Mouse (Mus musculus): Measurements from ENCODE around the gene Ggps1. TPM values are rescaled to one million over a fixed set of nuclear protein-coding genes. Genes with fewer than 3 reads are reported as not detected.

Gene Ggps1
- polyA plus RNA-seq, 1 experiment from 2014 or later = 72.8 TPM

DNA sequence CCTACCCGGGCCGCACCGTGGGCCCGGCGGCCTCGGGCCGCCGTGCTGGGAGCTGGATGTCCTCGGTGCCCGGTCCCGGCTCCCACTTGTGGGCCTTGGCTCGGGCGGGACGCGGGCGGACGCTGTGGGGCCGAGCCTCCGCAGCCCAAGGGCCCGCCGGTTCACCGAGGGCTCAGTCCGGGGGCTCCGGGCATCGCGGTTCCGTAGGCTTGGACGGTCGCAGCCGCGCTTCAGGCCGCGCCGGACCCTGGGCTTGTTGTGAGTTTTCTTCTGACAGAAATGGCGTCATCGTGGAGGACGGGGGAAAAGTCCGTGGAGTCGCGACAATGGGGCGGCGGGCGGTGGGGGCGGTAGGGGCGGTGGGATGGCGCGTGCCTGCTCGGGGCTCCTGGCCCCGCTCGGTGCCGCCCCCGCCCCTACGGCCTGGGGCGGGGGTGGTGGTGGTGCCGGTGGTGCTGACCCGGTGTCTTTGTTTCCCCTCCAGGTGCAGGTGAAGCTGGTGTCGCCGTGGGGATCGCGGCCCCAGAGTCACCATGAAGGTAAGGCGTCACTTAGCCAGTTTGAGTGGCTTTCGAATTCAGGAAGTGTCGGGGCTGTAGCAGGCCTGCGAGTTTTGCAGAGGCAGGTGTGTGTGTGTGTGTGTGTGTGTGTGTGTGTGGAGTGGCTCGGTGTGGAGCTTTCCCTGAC is 1.2 kb upstream of the Ggps1 start:
- H3K36me3 ChIP-seq = 0 out of 2 replicates have a peak, but pooled peaks cover 2% of the 10 kb centered on the region
- ATAC-seq = no peak
- no peaks in the 10 kb centered on the region for H3K9me3 ChIP-seq
- under 1% methylated on average over 49 of the region's 65 CpGs for WGBS
- no peaks in the 10 kb centered on the region for H3K27me3 ChIP-seq
- peak overlapping the region; percentile 98 for H3K9ac ChIP-seq (replicated peaks)
- H3K4me3 ChIP-seq (replicated peaks) = peak overlapping the region; percentile 99
- H3K4me1 ChIP-seq (replicated peaks) = peaks cover 57% of the 10 kb centered on the region
- H3K27ac ChIP-seq = peak overlapping the region; percentile 98
- H3K4me2 ChIP-seq (replicated peaks) = peak overlapping the region; percentile 80

GRCm38 (mm10) chr13:14063942-14064271 is 619 bp upstream of the Ggps1 start:
- Histone ChIP-seq H3K27me3 (no peaks in the 10 kb centered on the region), H3K9me3 (no peaks in the 10 kb centered on the region), H3K4me2 (replicated peaks) (peak overlapping the region; percentile 80), H3K9ac (replicated peaks) (peak overlapping the region; percentile 98), H3K4me1 (replicated peaks) (peaks cover 57% of the 10 kb centered on the region), H3K4me3 (replicated peaks) (peak overlapping the region; percentile 99), H3K27ac (peak overlapping the region; percentile 98), H3K36me3 (no peaks in the 10 kb centered on the region)
- 0% methylated on average over 21 of the region's 31 CpGs for WGBS
- ATAC-seq = peak; percentile 53

GRCm38 (mm10) chr13:14062209-14063012 is 877 bp downstream of the Ggps1 start:
- peaks cover 44% of the 10 kb centered on the region for H3K4me1 ChIP-seq (replicated peaks)
- WGBS = 6% methylated on average over 11 of the region's 11 CpGs
- H3K4me2 ChIP-seq (replicated peaks) = peak overlapping the region; percentile 80
- peak overlapping the region; percentile 87 for H3K9ac ChIP-seq (replicated peaks)
- H3K27ac ChIP-seq = peak overlapping the region; percentile 94
- H3K4me3 ChIP-seq (replicated peaks) = peak overlapping the region; percentile 99
- no peaks in the 10 kb centered on the region for H3K27me3 ChIP-seq
- ATAC-seq = no peak
- H3K36me3 ChIP-seq = peaks cover under 1% of the 10 kb centered on the region; the same call in 1 of the 2 replicates
- H3K9me3 ChIP-seq = no peaks in the 10 kb centered on the region

GRCm38 (mm10) chr13:14059582-14059981 is 3.7 kb downstream of the Ggps1 start:
- no peak overlapping the region for H3K9ac ChIP-seq (replicated peaks)
- no peak for ATAC-seq
- peaks cover 23% of the 10 kb centered on the region for H3K36me3 ChIP-seq
- no peak overlapping the region for H3K4me3 ChIP-seq (replicated peaks)
- H3K27ac ChIP-seq = no peak overlapping the region
- H3K27me3 ChIP-seq = no peaks in the 10 kb centered on the region
- no peak overlapping the region for H3K4me2 ChIP-seq (replicated peaks)
- H3K4me1 ChIP-seq (replicated peaks) = peaks cover 23% of the 10 kb centered on the region
- H3K9me3 ChIP-seq = no peaks in the 10 kb centered on the region

GRCm38 (mm10) chr13:14056801-14057200 is 6.5 kb downstream of the Ggps1 start:
- Histone ChIP-seq H3K4me3 (replicated peaks) (no peak overlapping the region), H3K4me2 (replicated peaks) (no peak overlapping the region), H3K9me3 (no peaks in the 10 kb centered on the region), H3K27ac (no peak overlapping the region), H3K9ac (replicated peaks) (no peak overlapping the region), H3K4me1 (replicated peaks) (peaks cover 16% of the 10 kb centered on the region), H3K36me3 (peaks cover 51% of the 10 kb centered on the region), H3K27me3 (no peaks in the 10 kb centered on the region)
- ATAC-seq = no peak
- WGBS = 87% methylated on average over 3 of the region's 3 CpGs

DNA sequence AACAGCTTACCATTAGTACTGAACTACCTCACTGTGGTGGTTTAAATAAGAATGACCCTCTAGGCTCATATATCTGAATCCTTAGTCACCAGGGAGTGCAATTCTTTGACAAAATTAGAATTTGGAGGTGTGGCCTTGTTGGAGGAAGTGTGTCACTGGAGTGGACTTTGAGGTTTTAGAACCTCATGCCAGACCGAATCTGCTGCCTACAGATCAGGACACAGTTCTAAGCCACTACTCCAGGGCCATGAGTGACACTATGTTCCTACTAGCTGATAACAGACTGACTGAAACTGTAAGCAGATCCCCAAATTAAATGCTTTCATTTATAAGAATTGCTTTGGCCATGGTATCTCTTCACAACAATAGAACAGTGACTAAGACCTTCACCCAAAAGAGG is 13.4 kb downstream of the Ggps1 start:
- no peaks in the 10 kb centered on the region for H3K9me3 ChIP-seq
- H3K4me3 ChIP-seq (replicated peaks) = no peak overlapping the region
- WGBS = 100% methylated on average over 1 of the region's 1 CpGs
- no peaks in the 10 kb centered on the region for H3K27me3 ChIP-seq
- H3K4me2 ChIP-seq (replicated peaks) = no peak overlapping the region
- H3K36me3 ChIP-seq = peaks cover 78% of the 10 kb centered on the region
- H3K4me1 ChIP-seq (replicated peaks) = no peaks in the 10 kb centered on the region
- no peak overlapping the region for H3K9ac ChIP-seq (replicated peaks)
- ATAC-seq = no peak
- H3K27ac ChIP-seq = no peak overlapping the region

- Histone ChIP-seq H3K4me1 (replicated peaks) (peaks cover 7% of the 10 kb centered on the region), H3K9ac (replicated peaks) (no peak overlapping the region), H3K4me3 (replicated peaks) (no peak overlapping the region), H3K9me3 (no peaks in the 10 kb centered on the region), H3K36me3 (peaks cover 31% of the 10 kb centered on the region), H3K27ac (no peak overlapping the region), H3K4me2 (replicated peaks) (no peak overlapping the region), H3K27me3 (no peaks in the 10 kb centered on the region)
- 73% methylated on average over 2 of the region's 2 CpGs for WGBS
- no peak for ATAC-seq
These were observed 18.8 kb downstream of the Ggps1 start for GRCm38 (mm10) chr13:14044521-14044920.

- Histone ChIP-seq H3K4me3 (replicated peaks) (no peak overlapping the region), H3K27ac (no peak overlapping the region), H3K4me1 (replicated peaks) (peaks cover 8% of the 10 kb centered on the region), H3K36me3 (peaks cover 24% of the 10 kb centered on the region), H3K27me3 (no peaks in the 10 kb centered on the region), H3K9me3 (no peaks in the 10 kb centered on the region), H3K9ac (replicated peaks) (no peak overlapping the region), H3K4me2 (replicated peaks) (no peak overlapping the region)
- ATAC-seq = no peak
These were observed 19.4 kb downstream of the Ggps1 start for GRCm38 (mm10) chr13:14043851-14044250.

GRCm38 (mm10) chr13:14040186-14040585 is 23.1 kb downstream of the Ggps1 start:
- H3K9ac ChIP-seq (replicated peaks) = peak overlapping the region; percentile 90
- H3K4me2 ChIP-seq (replicated peaks) = peak overlapping the region; percentile 84
- H3K27ac ChIP-seq = peak overlapping the region; percentile 97
- ATAC-seq = no peak
- peak overlapping the region; percentile 68 for H3K4me3 ChIP-seq (replicated peaks)
- H3K9me3 ChIP-seq = no peaks in the 10 kb centered on the region
- H3K4me1 ChIP-seq (replicated peaks) = peaks cover 22% of the 10 kb centered on the region
- no peaks in the 10 kb centered on the region for H3K36me3 ChIP-seq
- 71% methylated on average over 5 of the region's 5 CpGs for WGBS
- H3K27me3 ChIP-seq = no peaks in the 10 kb centered on the region

DNA sequence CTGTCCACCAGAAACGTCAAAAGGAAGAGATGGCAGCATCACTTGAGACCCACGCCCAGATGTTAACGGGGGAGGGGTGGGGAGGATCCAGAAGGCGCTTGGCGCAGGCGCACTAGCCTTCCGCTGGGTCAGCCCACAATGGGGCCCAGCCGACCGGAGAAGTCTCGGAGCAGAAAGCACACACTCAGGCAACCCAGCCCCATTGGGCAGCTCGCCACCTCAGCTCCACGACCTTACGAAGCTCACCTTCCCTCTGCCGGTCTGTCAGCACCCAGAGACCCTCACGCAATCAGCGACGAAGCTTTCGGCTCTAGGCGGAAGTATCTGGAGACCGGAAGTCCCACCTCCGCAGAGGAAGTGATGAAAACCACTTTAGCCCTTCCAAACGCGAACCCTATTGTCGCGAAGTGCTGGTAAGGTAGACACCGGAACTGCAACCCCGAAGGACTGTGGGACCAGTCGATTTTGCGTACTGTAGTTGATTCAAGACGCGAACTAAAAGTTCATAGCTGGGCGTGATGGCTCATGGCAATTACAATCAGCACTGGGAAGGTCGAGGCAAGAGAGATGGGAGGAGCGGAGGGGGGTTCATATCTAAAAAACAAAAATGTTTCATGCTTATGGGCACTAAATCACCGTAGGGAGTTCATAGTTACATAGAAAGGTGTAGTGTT is 23.9 kb downstream of the Ggps1 start, which contains the start of gene Tbce:
Tbce (minus strand) TSS at position 347 of the 674 bp plus-strand sequence.
- peak; percentile 98 for ATAC-seq
- peak within 1 kb of the TSS; percentile 84 for H3K4me2 ChIP-seq (replicated peaks)
- H3K9ac ChIP-seq (replicated peaks) = peak within 1 kb of the TSS; percentile 90
- H3K9me3 ChIP-seq = no peaks in the 10 kb centered on the region
- WGBS = 1% methylated on average over 35 of the region's 35 CpGs
- peak within 1 kb of the TSS; percentile 97 for H3K27ac ChIP-seq
- no peaks in the 10 kb centered on the region for H3K27me3 ChIP-seq
- H3K36me3 ChIP-seq = no peaks in the 10 kb centered on the region
- H3K4me3 ChIP-seq (replicated peaks) = peak within 1 kb of the TSS; percentile 68
- peaks cover 22% of the 10 kb centered on the region for H3K4me1 ChIP-seq (replicated peaks)

DNA sequence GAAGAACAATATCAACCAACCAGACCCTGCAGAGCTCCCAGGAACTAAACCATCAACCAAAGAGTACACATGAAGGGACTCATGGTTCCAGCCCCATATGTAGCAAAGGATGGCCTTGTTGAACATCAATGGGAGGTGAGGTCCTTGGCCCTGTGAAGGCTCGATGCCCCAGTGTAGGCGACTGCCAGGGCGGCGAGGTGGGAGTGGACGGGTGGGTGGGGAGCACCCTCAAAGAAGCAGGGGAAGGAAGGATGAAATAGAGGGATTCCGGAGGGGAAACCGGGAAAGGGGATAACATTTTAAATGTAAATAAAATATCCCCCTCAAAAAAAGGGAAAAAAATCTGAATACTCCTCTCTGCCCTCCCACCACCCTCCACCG is 24.4 kb downstream of the Ggps1 start:
- ATAC-seq = peak; percentile 70
- peak overlapping the region; percentile 97 for H3K27ac ChIP-seq
- H3K4me3 ChIP-seq (replicated peaks) = peak overlapping the region; percentile 68
- no peaks in the 10 kb centered on the region for H3K27me3 ChIP-seq
- peaks cover 22% of the 10 kb centered on the region for H3K4me1 ChIP-seq (replicated peaks)
- peak overlapping the region; percentile 90 for H3K9ac ChIP-seq (replicated peaks)
- no peaks in the 10 kb centered on the region for H3K36me3 ChIP-seq
- 4% methylated on average over 8 of the region's 8 CpGs for WGBS
- no peaks in the 10 kb centered on the region for H3K9me3 ChIP-seq
- peak overlapping the region; percentile 84 for H3K4me2 ChIP-seq (replicated peaks)
